Mouse (Mus musculus) hindbrain, embryonic 16.5 days (tissue): ENCODE data around the gene Ugp2. TPM values are rescaled to one million over a fixed set of nuclear protein-coding genes. Genes with fewer than 3 reads are reported as not detected.
A peak's percentile ranks its signal among the peaks of the same experiment; 100 is the strongest.

Experiments
- ATAC-seq: fragments of 200-750 bp; cut with Nextera tagmentation; 2 replicates; pipeline ENCODE4 v1.8.0; 2017; ENCODE audit warnings: moderate TSS enrichment, moderate library complexity
- H3K27ac ChIP-seq: fragments of 300-500 bp; sonication (generic); 2 replicates; pipeline ENCODE4 v1.5.1; 2014; ENCODE audit warnings: low read depth, mild to moderate bottlenecking, control low read depth, low read length, moderate library complexity
- H3K27me3 ChIP-seq: fragments of 300-500 bp; sonication (generic); replicated peaks from 2 replicates; pipeline ENCODE4 v1.6.1; 2014; ENCODE audit warnings: low read length; ENCODE audit not compliant: control insufficient read depth, insufficient read depth
- H3K36me3 ChIP-seq: fragments of 300-500 bp; sonication (generic); 2 replicates; pipeline ENCODE4 v1.6.1; 2014; ENCODE audit warnings: mild to moderate bottlenecking, low read length, moderate library complexity, mixed read lengths; ENCODE audit not compliant: control insufficient read depth, insufficient read depth
- H3K4me1 ChIP-seq: fragments of 300-500 bp; sonication (generic); 2 replicates; pipeline ENCODE4 v1.6.1; 2014; ENCODE audit warnings: low read depth, low read length; ENCODE audit not compliant: control insufficient read depth, insufficient read depth
- H3K4me2 ChIP-seq: fragments of 300-500 bp; sonication (generic); 2 replicates; pipeline ENCODE4 v1.6.1; 2014; ENCODE audit warnings: mild to moderate bottlenecking, low read length, control low read depth, moderate library complexity
- H3K4me3 ChIP-seq: fragments of 300-500 bp; sonication (generic); 2 replicates; pipeline ENCODE4 v1.5.1; 2014; ENCODE audit warnings: mild to moderate bottlenecking, low read length, control low read depth, moderate library complexity
- H3K9ac ChIP-seq: fragments of 300-500 bp; sonication (generic); 2 replicates; pipeline ENCODE4 v1.6.1; 2014; ENCODE audit warnings: low read depth, mild to moderate bottlenecking, control low read depth, low read length, moderate library complexity
- H3K9me3 ChIP-seq: fragments of 300-500 bp; sonication (generic); 2 replicates; pipeline ENCODE4 v1.6.1; 2014; ENCODE audit warnings: mild to moderate bottlenecking, low read length, moderate library complexity; ENCODE audit not compliant: control insufficient read depth
- WGBS: fragments of 180-500 bp; shearing (Covaris S2); extraction: QIAGEN DNeasy Blood & Tissue Kit; methylation state at CpG from one replicate; pipeline ENCODE4 v1.1.7; 2014; 5-methylcytosine and 5-hydroxymethylcytosine counted together
- polyA plus RNA-seq: library from polyadenylated mRNA; unstranded; fragments of >200 nt; fragmentation: Nextera tagmentation; extraction: Ambion mirVana; gene quantifications from 2 replicates; pipeline ENCODE4 v1.2.1, GENCODE M21; 2015

Ugp2 gene
- polyA plus RNA-seq, 1 experiment from 2014 or later, result 76.2 TPM

DNA sequence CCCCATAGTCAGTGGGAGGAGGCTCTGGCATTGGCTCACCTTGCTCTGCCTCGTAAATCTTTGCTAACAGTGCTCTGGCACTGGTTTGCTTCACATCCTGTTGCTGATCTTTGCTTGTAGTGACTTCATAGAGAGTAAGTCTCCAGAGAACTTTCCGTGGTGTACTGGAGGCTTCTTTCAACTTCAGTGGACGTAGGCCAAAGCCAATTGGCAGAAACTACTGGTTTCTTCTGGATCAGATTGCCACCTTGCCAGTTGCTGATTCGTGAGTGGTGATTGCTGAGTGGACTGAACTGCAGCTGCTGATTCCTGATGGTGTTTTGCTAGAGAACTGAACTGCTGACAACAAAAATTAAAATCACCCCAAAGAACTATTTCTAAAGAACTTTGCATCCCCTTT is 15.8 kb upstream of the Ugp2 start:
- no peak for ATAC-seq
- WGBS, result 75% methylated on average over 4 of the region's 4 CpGs
- Histone ChIP-seq H3K27ac (no peak overlapping the region), H3K27me3 (no peaks in the 10 kb centered on the region), H3K36me3 (no peaks in the 10 kb centered on the region), H3K4me1 (no peaks in the 10 kb centered on the region), H3K4me2 (no peak overlapping the region), H3K9ac (no peak overlapping the region), H3K9me3 (no peaks in the 10 kb centered on the region), H3K4me3 (no peak overlapping the region)

DNA sequence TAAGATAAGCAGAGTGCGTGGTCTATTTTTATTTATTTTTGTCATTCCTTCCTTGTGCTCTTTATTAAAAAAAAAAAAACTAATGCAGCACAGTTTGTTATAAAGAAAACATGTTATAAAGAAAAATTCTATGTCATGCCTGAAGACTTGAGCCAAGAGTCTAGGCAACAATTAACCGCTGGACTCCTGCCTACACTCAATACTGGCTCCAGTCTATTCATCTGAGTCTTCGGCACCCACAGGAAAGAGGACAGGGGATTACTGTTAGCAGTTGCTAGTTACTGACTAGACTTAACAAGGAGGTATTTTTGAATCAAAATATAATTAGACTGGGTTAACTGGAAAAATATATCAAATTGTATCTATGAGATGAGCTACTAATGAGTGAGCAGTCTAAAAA is 3.1 kb upstream of the Ugp2 start:
- no peak for ATAC-seq
- Histone ChIP-seq H3K4me2 (no peak overlapping the region), H3K27ac (no peak overlapping the region), H3K4me3 (no peak overlapping the region), H3K36me3 (no peaks in the 10 kb centered on the region), H3K9ac (no peak overlapping the region), H3K9me3 (no peaks in the 10 kb centered on the region), H3K27me3 (no peaks in the 10 kb centered on the region), H3K4me1 (peaks cover 11% of the 10 kb centered on the region)
- WGBS, result 77% methylated on average over 3 of the region's 3 CpGs

- under 1% methylated on average over 59 of the region's 69 CpGs for WGBS
- H3K27ac ChIP-seq, result peak overlapping the region; percentile 81
- H3K9ac ChIP-seq, result peak overlapping the region; percentile 81
- peak overlapping the region; percentile 85 for H3K4me3 ChIP-seq
- H3K4me2 ChIP-seq, result peak overlapping the region; percentile 80
- H3K36me3 ChIP-seq, result no peaks in the 10 kb centered on the region
- no peaks in the 10 kb centered on the region for H3K27me3 ChIP-seq
- ATAC-seq, result peak; percentile 92
- H3K9me3 ChIP-seq, result no peaks in the 10 kb centered on the region
- H3K4me1 ChIP-seq, result peaks cover 21% of the 10 kb centered on the region
These were observed 441 bp downstream of the Ugp2 start for GRCm38 (mm10) chr11:21370399-21371121.

- peaks cover 21% of the 10 kb centered on the region for H3K4me1 ChIP-seq
- ATAC-seq, result no peak
- peak overlapping the region; percentile 85 for H3K4me3 ChIP-seq
- H3K27me3 ChIP-seq, result no peaks in the 10 kb centered on the region
- H3K9me3 ChIP-seq, result no peaks in the 10 kb centered on the region
- H3K9ac ChIP-seq, result peak overlapping the region; percentile 81
- no peaks in the 10 kb centered on the region for H3K36me3 ChIP-seq
- WGBS, result 19% methylated on average over 9 of the region's 9 CpGs
- H3K4me2 ChIP-seq, result peak overlapping the region; percentile 80
- no peak overlapping the region for H3K27ac ChIP-seq
These were observed 1.6 kb downstream of the Ugp2 start for GRCm38 (mm10) chr11:21369248-21370016.

- Histone ChIP-seq H3K27ac (no peak overlapping the region), H3K4me1 (peaks cover 21% of the 10 kb centered on the region), H3K9ac (peak overlapping the region; percentile 31; the same call in 1 of the 2 replicates), H3K4me2 (peak overlapping the region; percentile 80), H3K27me3 (no peaks in the 10 kb centered on the region), H3K36me3 (no peaks in the 10 kb centered on the region), H3K9me3 (no peaks in the 10 kb centered on the region), H3K4me3 (peak overlapping the region; percentile 85)
- WGBS, result 46% methylated on average over 7 of the region's 7 CpGs
- no peak for ATAC-seq
These were observed 2.5 kb downstream of the Ugp2 start for GRCm38 (mm10) chr11:21368466-21368865.

DNA sequence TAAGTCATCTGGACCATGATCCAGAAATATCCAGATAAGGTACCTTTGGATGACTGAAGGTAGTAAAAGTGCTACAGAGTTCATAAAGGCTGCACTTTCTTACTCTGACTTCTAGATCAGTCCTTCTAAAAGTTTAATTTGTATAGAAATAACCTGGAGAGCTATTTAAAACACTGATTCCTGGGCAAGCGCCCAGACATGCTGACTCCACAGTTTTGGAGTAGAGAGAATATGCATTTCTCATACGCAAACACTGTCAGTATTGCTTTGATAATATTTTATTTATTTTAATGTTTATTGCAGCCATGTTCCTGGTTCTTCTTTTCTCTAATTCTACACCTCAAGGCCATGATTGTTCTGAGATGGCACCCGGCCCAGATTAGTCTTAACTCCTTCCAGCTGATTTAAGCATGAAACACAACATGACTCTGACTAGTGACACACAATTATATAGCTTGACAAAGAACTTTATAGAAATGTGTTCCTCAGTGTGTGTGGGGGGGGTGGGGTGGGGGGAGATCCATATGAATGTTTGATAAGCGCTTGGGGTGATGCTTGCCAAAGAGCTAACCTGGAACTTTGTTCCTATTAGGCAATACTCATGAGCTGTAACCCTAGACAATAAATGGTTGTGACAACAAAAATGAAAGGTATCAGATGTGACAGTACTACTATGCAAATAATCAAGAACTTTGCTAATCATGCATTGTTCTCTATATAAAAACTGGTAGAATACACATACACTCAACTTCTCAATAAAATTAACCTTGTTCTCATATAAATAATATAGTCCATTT is 7.7 kb downstream of the Ugp2 start:
- H3K9ac ChIP-seq, result no peak overlapping the region
- ATAC-seq, result no peak
- 88% methylated on average over 4 of the region's 4 CpGs for WGBS
- no peak overlapping the region for H3K4me3 ChIP-seq
- peaks cover 2% of the 10 kb centered on the region for H3K4me1 ChIP-seq
- no peaks in the 10 kb centered on the region for H3K36me3 ChIP-seq
- no peaks in the 10 kb centered on the region for H3K9me3 ChIP-seq
- H3K27me3 ChIP-seq, result no peaks in the 10 kb centered on the region
- no peak overlapping the region for H3K27ac ChIP-seq
- no peak overlapping the region for H3K4me2 ChIP-seq

DNA sequence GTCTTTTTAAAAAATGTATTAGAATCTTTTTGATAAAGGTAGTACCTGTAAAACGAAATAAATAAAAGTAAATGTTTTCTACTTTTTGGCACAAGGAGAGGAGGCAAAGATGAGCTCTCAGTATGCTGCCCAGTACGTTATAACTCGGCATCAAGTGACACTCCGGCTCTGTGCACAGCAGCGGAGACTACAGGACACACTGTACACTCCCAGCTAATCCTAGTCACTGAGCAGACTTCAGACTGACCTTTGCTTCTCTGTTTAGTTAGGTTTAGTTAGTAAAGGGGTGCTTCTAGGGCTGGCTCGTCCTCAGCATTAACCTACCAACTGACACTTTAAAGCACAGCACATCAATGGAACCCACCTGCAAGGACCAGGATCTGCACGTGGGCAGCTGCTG is 19.7 kb downstream of the Ugp2 start:
- Histone ChIP-seq H3K27me3 (no peaks in the 10 kb centered on the region), H3K4me3 (no peak overlapping the region), H3K9me3 (no peaks in the 10 kb centered on the region), H3K9ac (no peak overlapping the region), H3K27ac (no peak overlapping the region), H3K4me1 (no peaks in the 10 kb centered on the region), H3K4me2 (no peak overlapping the region), H3K36me3 (peaks cover 2% of the 10 kb centered on the region; the same call in 1 of the 2 replicates)
- ATAC-seq, result no peak
- WGBS, result 92% methylated on average over 7 of the region's 7 CpGs

GRCm38 (mm10) chr11:21348890-21349289 is 22.1 kb downstream of the Ugp2 start:
- ATAC-seq, result no peak
- H3K27ac ChIP-seq, result no peak overlapping the region
- H3K9ac ChIP-seq, result no peak overlapping the region
- H3K27me3 ChIP-seq, result no peaks in the 10 kb centered on the region
- H3K36me3 ChIP-seq, result peaks cover 2% of the 10 kb centered on the region; the same call in 1 of the 2 replicates
- H3K4me3 ChIP-seq, result no peak overlapping the region
- no peaks in the 10 kb centered on the region for H3K9me3 ChIP-seq
- no peak overlapping the region for H3K4me2 ChIP-seq
- WGBS, result 78% methylated on average over 2 of the region's 2 CpGs
- H3K4me1 ChIP-seq, result no peaks in the 10 kb centered on the region

- no peaks in the 10 kb centered on the region for H3K9me3 ChIP-seq
- 100% methylated on average over 3 of the region's 3 CpGs for whole genome bisulfite sequencing
- no peak overlapping the region for H3K4me3 ChIP-seq
- no peak overlapping the region for H3K9ac ChIP-seq
- H3K27ac ChIP-seq, result no peak overlapping the region
- ATAC-seq, result no peak
- H3K27me3 ChIP-seq, result no peaks in the 10 kb centered on the region
- H3K36me3 ChIP-seq, result peaks cover 4% of the 10 kb centered on the region; the same call in 1 of the 2 replicates
- H3K4me2 ChIP-seq, result no peak overlapping the region
- H3K4me1 ChIP-seq, result no peaks in the 10 kb centered on the region
These were observed 25.0 kb downstream of the Ugp2 start for GRCm38 (mm10) chr11:21346020-21346419.
